Mouse (Mus musculus) T-helper 17 cell (primary cell): Measurements from ENCODE around the gene Pnliprp1.

ENCODE experiments used
- in situ Hi-C, 2 experiments: fragments of 300-600 bp; cut with MboI, MseI; formaldehyde crosslinking; loops; 1 replicate in 1 of 2; 2 replicates in 1 of 2; pipeline ENCODE4 v1.15.1; 2025; ENCODE audit warnings: high pct_unique_total_duplicates in 2 of 2

Gene Pnliprp1

GRCm38 (mm10) chr19:58728445-58729031, at the start of gene Pnliprp1:
TSS of gene Pnliprp1 (plus strand) at chr19:58728887.
- in situ Hi-C loops: no loop called here

- in situ Hi-C loops: no loop called here
Observed at GRCm38 (mm10) chr19:58688933-58689332, 39.8 kb upstream of the Pnliprp1 start.

- in situ Hi-C loops: no loop called here
Observed at GRCm38 (mm10) chr19:58695314-58695713, 33.4 kb upstream of the Pnliprp1 start.

GRCm38 (mm10) chr19:58696235-58696634, 32.5 kb upstream of the Pnliprp1 start:
- in situ Hi-C loops: no loop called here

- in situ Hi-C loops: no loop called here
Observed at GRCm38 (mm10) chr19:58704556-58704955, 24.1 kb upstream of the Pnliprp1 start.

GRCm38 (mm10) chr19:58708611-58709010, 20.1 kb upstream of the Pnliprp1 start:
- in situ Hi-C loops: no loop called here

GRCm38 (mm10) chr19:58717925-58718324, 10.8 kb upstream of the Pnliprp1 start:
- in situ Hi-C loops: no loop called here

GRCm38 (mm10) chr19:58720439-58720838, 8.2 kb upstream of the Pnliprp1 start:
- in situ Hi-C loops: no loop called here

- in situ Hi-C loops: no loop called here
Observed at GRCm38 (mm10) chr19:58726551-58726950, 2.1 kb upstream of the Pnliprp1 start.

- in situ Hi-C loops: no loop called here
Observed at GRCm38 (mm10) chr19:58727756-58728155, 931 bp upstream of the Pnliprp1 start.

- in situ Hi-C loops: no loop called here
Observed at GRCm38 (mm10) chr19:58733216-58733615, 4.5 kb downstream of the Pnliprp1 start.

GRCm38 (mm10) chr19:58738111-58738510, 9.4 kb downstream of the Pnliprp1 start:
- in situ Hi-C loops: no loop called here

- in situ Hi-C loops: no loop called here
Observed at GRCm38 (mm10) chr19:58741036-58741435, 12.3 kb downstream of the Pnliprp1 start.

- in situ Hi-C loops: no loop called here
Observed at GRCm38 (mm10) chr19:58742711-58743110, 14.0 kb downstream of the Pnliprp1 start.

GRCm38 (mm10) chr19:58743736-58744135, 15.0 kb downstream of the Pnliprp1 start:
- in situ Hi-C loops: no loop called here

- in situ Hi-C loops: loop anchor here in 1 of 2 experiments (5.0 kb wide), 1 partner anchor 40 kb away; no protein-coding TSS in a partner anchor
Observed at GRCm38 (mm10) chr19:58747498-58748000, 18.9 kb downstream of the Pnliprp1 start.

GRCm38 (mm10) chr19:58750822-58751221, 22.1 kb downstream of the Pnliprp1 start:
- in situ Hi-C loops: no loop called here

- in situ Hi-C loops: no loop called here
Observed at GRCm38 (mm10) chr19:58751504-58751903, 22.8 kb downstream of the Pnliprp1 start.

- in situ Hi-C loops: no loop called here
Observed at GRCm38 (mm10) chr19:58758871-58759270, 30.2 kb downstream of the Pnliprp1 start.

GRCm38 (mm10) chr19:58759423-58759822, 30.7 kb downstream of the Pnliprp1 start, which contains the start of gene Pnliprp2:
TSS of gene Pnliprp2 (plus strand) at chr19:58759719.
- in situ Hi-C loops: no loop called here

- in situ Hi-C loops: no loop called here
Observed at GRCm38 (mm10) chr19:58762316-58762715, 33.6 kb downstream of the Pnliprp1 start.

- in situ Hi-C loops: no loop called here
Observed at GRCm38 (mm10) chr19:58762848-58763541, 34.3 kb downstream of the Pnliprp1 start.

- in situ Hi-C loops: loop anchor here in 1 of 2 experiments (5.0 kb wide), 1 partner anchor 55 kb away; no protein-coding TSS in a partner anchor
Observed at GRCm38 (mm10) chr19:58767329-58767728, 38.6 kb downstream of the Pnliprp1 start.
